Mouse (Mus musculus): Measurements from ENCODE around the gene Lmo2.

- TF ChIP-seq CTCF (IDR thresholded peaks at IDR 0.05; ENCODE audit: low read depth) = no peak
- no peak for TF ChIP-seq EP300 (optimal IDR thresholded peaks at IDR 0.05)
Measured at GRCm38 (mm10) chr2:103946892-103947291, 10.9 kb upstream of the Lmo2 start.
